Mouse (Mus musculus) E14TG2a.4 (cell line): ENCODE measurements around the gene Prss30.
A peak's percentile ranks its signal among the peaks of the same experiment; 100 is the strongest.
"Not testable (repeated sequence)": the region's sequence is repeated elsewhere in the genome, so short reads cannot be mapped to it uniquely, and the experiment has no call there.

Experiments
- H3K27me3 ChIP-seq: 2 replicates; pipeline ENCODE4 v1.6.1; 2014; ENCODE audit warnings: low read length, control low read depth; ENCODE audit not compliant: insufficient read depth
- H3K36me3 ChIP-seq: 2 replicates; pipeline ENCODE4 v1.6.1; 2014; ENCODE audit warnings: low read length, control low read depth; ENCODE audit not compliant: insufficient read depth
- H3K4me1 ChIP-seq: replicated peaks from 2 replicates; pipeline ENCODE4 v1.6.1; 2014; ENCODE audit warnings: low read depth, low read length, control low read depth
- H3K4me3 ChIP-seq: replicated peaks from 2 replicates; pipeline ENCODE4 v1.5.1; 2014; ENCODE audit warnings: mild to moderate bottlenecking, low read length
- H3K9me3 ChIP-seq: 2 replicates; pipeline ENCODE4 v1.6.1; 2014; ENCODE audit warnings: low read length, control low read depth
- CTCF ChIP-seq: conservative IDR thresholded peaks from 2 replicates; pipeline ENCODE4 v1.5.1; 2014; ENCODE audit warnings: low read length
- NANOG ChIP-seq: IDR thresholded peaks from 2 replicates; pipeline ENCODE4 v1.6.1; 2014; ENCODE audit warnings: borderline replicate concordance, low read length, mixed read lengths
- POU5F1 ChIP-seq: IDR thresholded peaks from 2 replicates; pipeline ENCODE4 v1.6.1; 2014; ENCODE audit warnings: low read length, borderline replicate concordance

The Prss30 gene

GRCm38 (mm10) chr17:23971315-23971714 is 9.1 kb downstream of the Prss30 start:
- Histone ChIP-seq H3K4me1 (peaks cover 8% of the 10 kb centered on the region; the same call in 1 of the 2 replicates), H3K27me3 (0 out of 2 replicates have a peak, but pooled peaks cover 4% of the 10 kb centered on the region), H3K9me3 (no peaks in the 10 kb centered on the region), H3K4me3 (peak overlapping the region; percentile 26; the same call in 1 of the 2 replicates), H3K36me3 (no peaks in the 10 kb centered on the region)
- TF ChIP-seq NANOG, result no peak
- TF ChIP-seq POU5F1, result no peak
- TF ChIP-seq CTCF, result no peak

GRCm38 (mm10) chr17:23969231-23969630 is 11.1 kb downstream of the Prss30 start:
- TF ChIP-seq NANOG (no peak), POU5F1 (no peak), CTCF (peak; percentile 66)

GRCm38 (mm10) chr17:23968780-23969179 is 11.6 kb downstream of the Prss30 start:
- H3K27me3 ChIP-seq, result 0 out of 2 replicates have a peak, but pooled peaks cover 4% of the 10 kb centered on the region
- H3K4me1 ChIP-seq, result peaks cover 14% of the 10 kb centered on the region
- no peaks in the 10 kb centered on the region for H3K9me3 ChIP-seq
- TF ChIP-seq CTCF (peak; percentile 44), POU5F1 (no peak), NANOG (no peak)
- H3K36me3 ChIP-seq, result no peaks in the 10 kb centered on the region
- no peak overlapping the region for H3K4me3 ChIP-seq

More at GRCm38 (mm10) chr17:23969231-23969630, 11.1 kb downstream of the Prss30 start:
- H3K9me3 ChIP-seq, result no peaks in the 10 kb centered on the region
- H3K4me3 ChIP-seq, result no peak overlapping the region
- 0 out of 2 replicates have a peak, but pooled peaks cover 4% of the 10 kb centered on the region for H3K27me3 ChIP-seq
- no peaks in the 10 kb centered on the region for H3K36me3 ChIP-seq
- peaks cover 14% of the 10 kb centered on the region for H3K4me1 ChIP-seq

- TF ChIP-seq CTCF (no peak), NANOG (no peak), POU5F1 (no peak)
- Histone ChIP-seq H3K27me3 (0 out of 2 replicates have a peak, but pooled peaks cover 4% of the 10 kb centered on the region), H3K36me3 (no peaks in the 10 kb centered on the region), H3K4me1 (peaks cover 17% of the 10 kb centered on the region), H3K9me3 (no peaks in the 10 kb centered on the region), H3K4me3 (no peak overlapping the region)
These were observed 13.5 kb downstream of the Prss30 start for GRCm38 (mm10) chr17:23966658-23967401.

- H3K27me3 ChIP-seq, result 0 out of 2 replicates have a peak, but pooled peaks cover 4% of the 10 kb centered on the region
- no peak overlapping the region for H3K4me3 ChIP-seq
- TF ChIP-seq POU5F1 (no peak), CTCF (no peak), NANOG (no peak)
- no peaks in the 10 kb centered on the region for H3K36me3 ChIP-seq
- no peaks in the 10 kb centered on the region for H3K9me3 ChIP-seq
- peaks cover 10% of the 10 kb centered on the region for H3K4me1 ChIP-seq
These were observed 14.5 kb downstream of the Prss30 start for GRCm38 (mm10) chr17:23965805-23966425.

- TF ChIP-seq NANOG, result no peak
- TF ChIP-seq CTCF, result no peak
- no peak for TF ChIP-seq POU5F1
- Histone ChIP-seq H3K36me3 (no peaks in the 10 kb centered on the region), H3K9me3 (no peaks in the 10 kb centered on the region), H3K4me1 (peaks cover 22% of the 10 kb centered on the region), H3K27me3 (no peaks in the 10 kb centered on the region), H3K4me3 (no peak overlapping the region)
These were observed 18.7 kb downstream of the Prss30 start for GRCm38 (mm10) chr17:23961573-23962122.

GRCm38 (mm10) chr17:23960084-23960738 is 20.2 kb downstream of the Prss30 start:
- H3K4me3 ChIP-seq, result no peak overlapping the region
- H3K36me3 ChIP-seq, result no peaks in the 10 kb centered on the region
- no peaks in the 10 kb centered on the region for H3K9me3 ChIP-seq
- no peaks in the 10 kb centered on the region for H3K27me3 ChIP-seq
- no peak for TF ChIP-seq NANOG
- TF ChIP-seq CTCF, result peak; percentile 94
- peaks cover 15% of the 10 kb centered on the region for H3K4me1 ChIP-seq

GRCm38 (mm10) chr17:23955174-23955573 is 25.2 kb downstream of the Prss30 start, which contains the start of gene Sbpl:
Gene Sbpl (minus strand): TSS chr17:23955274.
- TF ChIP-seq POU5F1 (no peak), NANOG (no peak), CTCF (no peak)
- Histone ChIP-seq H3K27me3 (no peaks in the 10 kb centered on the region), H3K9me3 (no peaks in the 10 kb centered on the region), H3K36me3 (no peaks in the 10 kb centered on the region), H3K4me1 (peaks cover 12% of the 10 kb centered on the region), H3K4me3 (no peak within 1 kb of the TSS)

- not testable (repeated sequence) for H3K27me3 ChIP-seq, H3K4me1 ChIP-seq, H3K4me3 ChIP-seq
These were observed 29.5 kb downstream of the Prss30 start for GRCm38 (mm10) chr17:23950828-23951227.

More at GRCm38 (mm10) chr17:23950828-23951227, 29.5 kb downstream of the Prss30 start:
- not testable (repeated sequence) for H3K36me3 ChIP-seq, H3K9me3 ChIP-seq
